ENCODE assay signal across 7 mouse cellular contexts in the genomic region with DNA sequence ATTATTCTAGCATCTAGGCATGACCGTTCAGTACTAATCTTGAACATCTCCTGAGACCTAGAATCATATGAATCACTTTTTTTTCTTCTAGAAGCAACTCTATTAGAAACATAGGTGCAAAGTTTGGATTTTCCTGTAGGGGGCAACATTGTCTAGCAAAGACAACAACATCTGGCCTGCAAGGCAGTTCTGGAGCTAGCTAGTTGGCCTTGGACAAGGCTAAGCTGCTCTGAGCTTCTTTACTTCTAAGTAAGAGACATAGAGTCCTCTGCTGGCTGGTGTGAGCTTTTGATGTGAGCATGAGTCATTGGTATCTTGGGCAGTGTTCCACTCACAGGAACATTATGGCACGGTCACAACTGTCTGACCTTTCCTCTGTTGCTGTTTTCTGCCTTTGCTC. TPM values are rescaled to one million over a fixed set of nuclear protein-coding genes. Genes with fewer than 3 reads are reported as not detected.
DNase-seq lines count a peak whose midpoint lies in the region; ATAC-seq lines count a peak whose summit lies in the region.

No protein-coding gene starts in this region.

- intact Hi-C loops in left cerebral cortex, postnatal 25 days (cut with DNase I) = loop anchor here (5.0 kb wide), 1 partner anchor 52 kb away; no protein-coding TSS in a partner anchor

- no peak overlapping the region for H3K4me2 ChIP-seq in midbrain, embryonic 11.5 days
- no peak overlapping the region for H3K4me2 ChIP-seq in midbrain, embryonic 16.5 days (ENCODE audit: low read length)

- no peak for ATAC-seq in midbrain, embryonic 11.5 days (ENCODE audit: low FRiP score)
- no peak for ATAC-seq in midbrain, embryonic 16.5 days

- H3K27ac ChIP-seq in midbrain, embryonic 11.5 days (ENCODE audit: low read depth, low read length) = no peak overlapping the region
- no peak overlapping the region for H3K27ac ChIP-seq in midbrain, embryonic 16.5 days (ENCODE audit: low read length)

- peak; percentile 86 for DNase-seq in midbrain, embryonic 11.5 days (ENCODE audit: low spot score, missing footprints)
- DNase-seq in MN1 (ENCODE audit: low spot score) = peak; percentile 68
- peak; percentile 46 for DNase-seq in c-Kit-positive CD71-negative TER-119-negative erythroid progenitor cells, embryonic 14.5 days (ENCODE audit: low read depth)
- DNase-seq in induced T-regulatory cell, adult 2 months (ENCODE audit: low read depth) = peak; percentile 67
- DNase-seq in left cerebral cortex, postnatal 25 days (ENCODE audit: low spot score in 2 of 2) = peak; percentile 42 to 71
- DNase-seq in spleen, postnatal 4 days (ENCODE audit: low spot score in 2 of 2) = peak; percentile 48 to 73

- H3K4me3 ChIP-seq in midbrain, embryonic 11.5 days (ENCODE audit: low read depth, low read length) = no peak overlapping the region
- no peak overlapping the region for H3K4me3 ChIP-seq in midbrain, embryonic 16.5 days (ENCODE audit: low read depth, low read length)

- H3K4me1 ChIP-seq in midbrain, embryonic 11.5 days (ENCODE audit: control insufficient read depth, insufficient read depth, low read length) = no peaks in the 10 kb centered on the region
- no peaks in the 10 kb centered on the region for H3K4me1 ChIP-seq in midbrain, embryonic 16.5 days (ENCODE audit: control insufficient read depth, insufficient read depth, low read length)

- no peaks in the 10 kb centered on the region for H3K9me3 ChIP-seq in midbrain, embryonic 11.5 days (ENCODE audit: control insufficient read depth, low read length)
- H3K9me3 ChIP-seq in midbrain, embryonic 16.5 days (replicated peaks; ENCODE audit: control insufficient read depth, low read length, poor library complexity, severe bottlenecking) = no peaks in the 10 kb centered on the region

- H3K36me3 ChIP-seq in midbrain, embryonic 11.5 days (ENCODE audit: control insufficient read depth, insufficient read depth, low read length) = no peaks in the 10 kb centered on the region
- H3K36me3 ChIP-seq in midbrain, embryonic 16.5 days (ENCODE audit: control insufficient read depth, insufficient read depth, low read length) = no peaks in the 10 kb centered on the region

- H3K27me3 ChIP-seq in midbrain, embryonic 11.5 days (ENCODE audit: control insufficient read depth, insufficient read depth, low read length) = no peaks in the 10 kb centered on the region
- H3K27me3 ChIP-seq in midbrain, embryonic 16.5 days (ENCODE audit: control insufficient read depth, insufficient read depth, low read depth, low read length) = no peaks in the 10 kb centered on the region

- 65% methylated on average over 2 of the region's 2 CpGs for WGBS in midbrain, embryonic 11.5 days
- WGBS in midbrain, embryonic 16.5 days = 82% methylated on average over 2 of the region's 2 CpGs

- no peak overlapping the region for H3K9ac ChIP-seq in midbrain, embryonic 11.5 days (ENCODE audit: low read length)
- H3K9ac ChIP-seq in midbrain, embryonic 16.5 days (ENCODE audit: low read depth, low read length) = no peak overlapping the region

RNA-seq across cellular contexts. Expression of a gene that starts 18.8 kb away (rescaled TPM):
- polyA plus RNA-seq in midbrain, embryonic 11.5 days (2014; fragmentation: Nextera tagmentation; extraction: Ambion mirVana) = not detected in 2 replicates
- polyA plus RNA-seq in midbrain, embryonic 16.5 days (2015; fragmentation: Nextera tagmentation; extraction: Ambion mirVana) = 0.39 and 0.46 TPM in 2 replicates
- total RNA-seq in left cerebral cortex, postnatal 25 days (2021) = 10 to 100 TPM in 1 of 2 experiments, 1 to 10 TPM in 1; 6.8 to 11.1 TPM

RNA-seq across cellular contexts. Expression of a gene that starts 25.8 kb away (rescaled TPM):
- polyA plus RNA-seq in midbrain, embryonic 11.5 days (2014; fragmentation: Nextera tagmentation; extraction: Ambion mirVana) = 5.5 and 5.6 TPM in 2 replicates
- 1.9 and 2.4 TPM in 2 replicates for polyA plus RNA-seq in midbrain, embryonic 16.5 days (2015; fragmentation: Nextera tagmentation; extraction: Ambion mirVana)
- 1 to 10 TPM; 2.1 to 2.5 TPM for total RNA-seq in left cerebral cortex, postnatal 25 days (2021)
